In the genomic region with DNA sequence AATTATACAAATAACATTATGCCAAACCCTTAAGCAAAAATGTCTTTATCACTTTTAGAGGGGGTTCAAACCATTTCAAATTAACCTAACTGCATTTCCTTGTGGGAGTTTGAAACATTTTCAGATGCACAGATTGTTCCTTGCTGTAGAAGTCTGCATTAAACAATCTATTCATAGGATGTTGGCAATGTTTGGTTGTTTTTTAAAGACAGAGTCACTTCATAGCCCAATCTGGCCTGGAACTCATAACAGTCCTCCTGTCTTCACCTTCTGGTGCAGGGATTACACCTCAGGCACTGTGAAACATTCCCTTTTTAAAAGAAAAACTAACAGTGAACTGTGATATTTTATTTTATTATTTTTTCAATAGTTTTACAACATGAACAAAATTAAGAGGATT, we compare ENCODE assay signal across 25 mouse cellular contexts.
DNase-seq lines count a peak whose midpoint lies in the region; ATAC-seq lines count a peak whose summit lies in the region.
"Had no signal": no experiment of that assay in that cellular context is flagged by ENCODE, and none has a peak within 500 bp of the region (broad histone marks: within the 10 kb centered on the region; RNA-seq: fewer than 3 reads in every experiment).

No protein-coding gene starts in this region.

- no peak overlapping the region for H3K4me3 ChIP-seq in forebrain, embryonic 15.5 days
- no peak overlapping the region for H3K4me3 ChIP-seq in forebrain, embryonic 10.5 days
- H3K4me3 ChIP-seq: embryonic facial prominence, embryonic 10.5 days; embryonic facial prominence, embryonic 15.5 days; heart, embryonic 10.5 days; heart, embryonic 15.5 days; kidney, embryonic 15.5 days; layer of hippocampus, adult 2 months; limb, embryonic 12.5 days; liver, embryonic 15.5 days had no signal

- no peak overlapping the region for H3K27ac ChIP-seq in forebrain, embryonic 15.5 days (replicated peaks)
- H3K27ac ChIP-seq in forebrain, embryonic 10.5 days: no peak overlapping the region
- H3K27ac ChIP-seq: embryonic facial prominence, embryonic 10.5 days; embryonic facial prominence, embryonic 15.5 days; heart, embryonic 10.5 days; heart, embryonic 15.5 days; kidney, embryonic 15.5 days; layer of hippocampus, adult 2 months; limb, embryonic 12.5 days; liver, embryonic 15.5 days had no signal

- H3K36me3 ChIP-seq in forebrain, embryonic 15.5 days: no peaks in the 10 kb centered on the region
- no peaks in the 10 kb centered on the region for H3K36me3 ChIP-seq in forebrain, embryonic 10.5 days (replicated peaks)
- H3K36me3 ChIP-seq: embryonic facial prominence, embryonic 10.5 days; embryonic facial prominence, embryonic 15.5 days; heart, embryonic 10.5 days; heart, embryonic 15.5 days; kidney, embryonic 15.5 days; limb, embryonic 12.5 days; liver, embryonic 15.5 days had no signal

- H3K9me3 ChIP-seq in forebrain, embryonic 15.5 days: no peaks in the 10 kb centered on the region
- no peaks in the 10 kb centered on the region for H3K9me3 ChIP-seq in forebrain, embryonic 10.5 days
- H3K9me3 ChIP-seq: embryonic facial prominence, embryonic 10.5 days; embryonic facial prominence, embryonic 15.5 days; heart, embryonic 10.5 days; heart, embryonic 15.5 days; kidney, embryonic 15.5 days; limb, embryonic 12.5 days; liver, embryonic 15.5 days had no signal

- no peaks in the 10 kb centered on the region for H3K4me1 ChIP-seq in forebrain, embryonic 15.5 days
- H3K4me1 ChIP-seq in forebrain, embryonic 10.5 days: no peaks in the 10 kb centered on the region
- H3K4me1 ChIP-seq: embryonic facial prominence, embryonic 10.5 days; embryonic facial prominence, embryonic 15.5 days; heart, embryonic 10.5 days; heart, embryonic 15.5 days; kidney, embryonic 15.5 days; limb, embryonic 12.5 days; liver, embryonic 15.5 days had no signal

- no peak overlapping the region for H3K4me2 ChIP-seq in forebrain, embryonic 15.5 days (replicated peaks)
- H3K4me2 ChIP-seq: embryonic facial prominence, embryonic 15.5 days; heart, embryonic 15.5 days; kidney, embryonic 15.5 days; limb, embryonic 12.5 days; liver, embryonic 15.5 days; lung, embryonic 14.5 days had no signal

- no peak overlapping the region for H3K9ac ChIP-seq in forebrain, embryonic 15.5 days (replicated peaks)
- H3K9ac ChIP-seq: embryonic facial prominence, embryonic 15.5 days; heart, embryonic 15.5 days; kidney, embryonic 15.5 days; limb, embryonic 12.5 days; liver, embryonic 15.5 days; lung, embryonic 14.5 days had no signal

- H3K27me3 ChIP-seq in forebrain, embryonic 15.5 days: no peaks in the 10 kb centered on the region
- no peaks in the 10 kb centered on the region for H3K27me3 ChIP-seq in forebrain, embryonic 10.5 days (ENCODE audit: poor library complexity, severe bottlenecking)
- H3K27me3 ChIP-seq: embryonic facial prominence, embryonic 15.5 days; heart, embryonic 15.5 days; kidney, embryonic 15.5 days; limb, embryonic 12.5 days; liver, embryonic 15.5 days had no signal

- DNase-seq in forebrain, embryonic 10.5 days (ENCODE audit: extremely low spot score, low spot score): no peak
- peak; percentile 24 for DNase-seq in layer of hippocampus, adult 11-12 months (ENCODE audit: low spot score)
- no peak for DNase-seq in layer of hippocampus, postnatal 36 days
- DNase-seq in right cerebral cortex, adult 18-20 months: peak; percentile 36
- DNase-seq in right cerebral cortex, postnatal 4 days: no peak
- no peak for DNase-seq in B cell, adult 2 months
- DNase-seq: adrenal gland, postnatal 14 days; cerebellum, postnatal 14 days; gastrocnemius, postnatal 14 days; kidney, adult 18-20 months; kidney, postnatal 25 days; lung, embryonic 14.5 days; lung, postnatal 14 days; midbrain, embryonic 14.5 days; thymus, postnatal 4 days had no signal

- peak; percentile 75 for ATAC-seq in forebrain, embryonic 15.5 days (replicated peaks)
- ATAC-seq: hindbrain, embryonic 16.5 days had no signal

Comparison
In these comparisons a context has a peak if more than half of its experiments do, and no peak if none do; other contexts are left out.
1. DNase-seq: peak in layer of hippocampus, adult 11-12 months (single experiment) and right cerebral cortex, adult 18-20 months (single experiment); none in forebrain, embryonic 10.5 days (single experiment), layer of hippocampus, postnatal 36 days (0 of 2), right cerebral cortex, postnatal 4 days (single experiment) and B cell, adult 2 months (0 of 2).